8 mouse cellular contexts compared by ENCODE assay signal in genomic region chr2:31239203-31239696, GRCm38 (mm10). TPM values are rescaled to one million over a fixed set of nuclear protein-coding genes. Genes with fewer than 3 reads are reported as not detected.
DNase-seq lines count a peak whose midpoint lies in the region; ATAC-seq and TF ChIP-seq lines count a peak whose summit lies in the region.

No protein-coding gene starts in this region.

- peak; percentile 10 for TF ChIP-seq CTCF in C2C12 (IDR thresholded peaks at IDR 0.05; ENCODE audit: control insufficient read depth, insufficient read depth, insufficient read length)
- peak; percentile 45; the same call in 1 of the 2 replicates for TF ChIP-seq CTCF in olfactory bulb, adult 2 months (IDR thresholded peaks at IDR 0.05; ENCODE audit: insufficient read depth, low read depth, low read length)

- H3K9me3 ChIP-seq in hindbrain, embryonic 12.5 days (replicated peaks): no peaks in the 10 kb centered on the region
- no peaks in the 10 kb centered on the region for H3K9me3 ChIP-seq in liver, embryonic 16.5 days (replicated peaks; ENCODE audit: control insufficient read depth, low read length)

- ATAC-seq in hindbrain, embryonic 12.5 days (ENCODE audit: low FRiP score): no peak; the same call in 1 of the 2 replicates
- peak; percentile 39; the same call in 1 of the 2 replicates for ATAC-seq in liver, embryonic 16.5 days (ENCODE audit: low read depth)

- H3K79me3 ChIP-seq in C2C12 (ENCODE audit: low read depth): no peaks in the 10 kb centered on the region

- peak; percentile 34 for DNase-seq in adrenal gland, adult 2 months
- DNase-seq in adrenal gland, postnatal 25 days: no peak
- DNase-seq in cerebellum, adult 9-11 months: peak; percentile 51
- no peak for DNase-seq in frontal cortex, postnatal 25 days (ENCODE audit: low spot score in 2 of 2)

- peak overlapping the region; percentile 37 for H3K4me2 ChIP-seq in hindbrain, embryonic 12.5 days (replicated peaks)
- peak overlapping the region; percentile 13 for H3K4me2 ChIP-seq in liver, embryonic 16.5 days (ENCODE audit: low read depth, low read length)

- no peak overlapping the region for H3K4me3 ChIP-seq in C2C12 (ENCODE audit: insufficient read depth, poor library complexity, severe bottlenecking)
- peak overlapping the region; percentile 17 for H3K4me3 ChIP-seq in hindbrain, embryonic 12.5 days
- peak overlapping the region; percentile 21 for H3K4me3 ChIP-seq in liver, embryonic 16.5 days (ENCODE audit: low read depth, low read length)
- H3K4me3 ChIP-seq in olfactory bulb, adult 2 months (ENCODE audit: insufficient read depth, low read depth, low read length): peak overlapping the region; percentile 17; the same call in 1 of the 2 replicates

- no peaks in the 10 kb centered on the region for H3K36me3 ChIP-seq in C2C12 (ENCODE audit: control insufficient read depth, insufficient read depth)
- H3K36me3 ChIP-seq in hindbrain, embryonic 12.5 days: no peaks in the 10 kb centered on the region
- H3K36me3 ChIP-seq in liver, embryonic 16.5 days (ENCODE audit: control insufficient read depth, insufficient read depth): no peaks in the 10 kb centered on the region

- H3K27me3 ChIP-seq in C2C12 (ENCODE audit: control insufficient read depth, insufficient read depth, insufficient read length): no peaks in the 10 kb centered on the region
- H3K27me3 ChIP-seq in hindbrain, embryonic 12.5 days: peaks cover 19% of the 10 kb centered on the region
- peaks cover 5% of the 10 kb centered on the region; the same call in 1 of the 2 replicates for H3K27me3 ChIP-seq in liver, embryonic 16.5 days (ENCODE audit: control insufficient read depth, insufficient read depth, low read depth, low read length)

- peak overlapping the region; percentile 14 for H3ac ChIP-seq in C2C12 (ENCODE audit: control insufficient read depth, insufficient read length, low read depth)

- TF ChIP-seq POLR2A in olfactory bulb, adult 2 months (IDR thresholded peaks at IDR 0.05; ENCODE audit: insufficient read depth, low read depth, low read length): no peak

- H3K79me2 ChIP-seq in C2C12 (ENCODE audit: control insufficient read depth, insufficient read depth): no peaks in the 10 kb centered on the region

- H3K4me1 ChIP-seq in hindbrain, embryonic 12.5 days: peaks cover 12% of the 10 kb centered on the region
- no peaks in the 10 kb centered on the region for H3K4me1 ChIP-seq in liver, embryonic 16.5 days (ENCODE audit: control insufficient read depth, low read depth, low read length)
- H3K4me1 ChIP-seq in olfactory bulb, adult 2 months (ENCODE audit: control insufficient read depth, insufficient read depth, low read length): peaks cover 16% of the 10 kb centered on the region

- H3K9ac ChIP-seq in hindbrain, embryonic 12.5 days: no peak overlapping the region
- H3K9ac ChIP-seq in liver, embryonic 16.5 days (ENCODE audit: low read depth, low read length): no peak overlapping the region

- WGBS in hindbrain, embryonic 12.5 days: 41% methylated on average over 23 of the region's 23 CpGs
- 31% methylated on average over 23 of the region's 23 CpGs for WGBS in liver, embryonic 16.5 days (ENCODE audit: insufficient replicate concordance)
- 36% methylated on average over 23 of the region's 23 CpGs for WGBS in olfactory bulb, adult 2 months

- H3K27ac ChIP-seq in hindbrain, embryonic 12.5 days: no peak overlapping the region
- H3K27ac ChIP-seq in liver, embryonic 16.5 days (ENCODE audit: low read length): no peak overlapping the region
- H3K27ac ChIP-seq in olfactory bulb, adult 2 months (ENCODE audit: insufficient read depth, low read depth, low read length): no peak overlapping the region

TF ChIP-seq in C2C12, 6 proteins besides CTCF, POLR2A, EP300 and RAD21:
- TF ChIP-seq MAX (IDR thresholded peaks at IDR 0.05) (no peak), MYOD1 (IDR thresholded peaks at IDR 0.05; ENCODE audit: control insufficient read depth, insufficient read length, low read depth) (no peak), CEBPB (IDR thresholded peaks at IDR 0.05; ENCODE audit: low read depth) (no peak), FOSL1 (IDR thresholded peaks at IDR 0.05; ENCODE audit: insufficient read depth, low read length, poor library complexity, severe bottlenecking) (no peak), USF1 (IDR thresholded peaks at IDR 0.05; ENCODE audit: low read depth) (no peak), MYOG (IDR thresholded peaks at IDR 0.05; ENCODE audit: control insufficient read depth, extremely low read depth, insufficient read length) (no peak)
TF ChIP-seq in C2C12: peak in this region for 0.

RNA-seq across cellular contexts. Expression of gene Ncs1, which starts 6.4 kb away (rescaled TPM):
- 10 to 100 TPM in 1 of 2 experiments, 1 to 10 TPM in 1; 3.0 to 12.8 TPM for total RNA-seq in adrenal gland, adult 2 months (2021)
- polyA plus RNA-seq in adrenal gland, adult 2 months (2012; rRNA removed): 2.9 and 3.9 TPM in 2 replicates
- 2.9 and 4.1 TPM in 2 replicates for total RNA-seq in adrenal gland, postnatal 25 days (2021)
- polyA plus RNA-seq in C2C12 (2012; fragmentation: generic; extraction: Trizol): 58.6 TPM
- 99.8 and 107 TPM in 2 replicates for polyA plus RNA-seq in hindbrain, embryonic 12.5 days (2016; fragmentation: Nextera tagmentation; extraction: Ambion mirVana)
- polyA plus RNA-seq in liver, embryonic 16.5 days (2015; fragmentation: Nextera tagmentation; extraction: Ambion mirVana): 0.78 and 1.1 TPM in 2 replicates
- polyA plus RNA-seq in olfactory bulb, adult 2 months (2012; ENCODE audit: insufficient read depth, insufficient read length, low replicate concordance, missing spikeins): not detected in 2 replicates

Comparison
In these comparisons a context has a peak if more than half of its experiments do, and no peak if none do; other contexts are left out.
1. DNase-seq: peak in adrenal gland, adult 2 months (single experiment) and cerebellum, adult 9-11 months (single experiment); none in adrenal gland, postnatal 25 days (single experiment) and frontal cortex, postnatal 25 days (0 of 2).